Mouse (Mus musculus) erythroblast, embryonic 14.5 days (primary cell): ENCODE data around the gene Diaph2.

Experiments
- GATA1 ChIP-seq: IDR thresholded peaks from 2 replicates; pipeline ENCODE4 v1.6.1; 2012; ENCODE audit warnings: low read length, inconsistent platforms, mixed read lengths
- TAL1 ChIP-seq: IDR thresholded peaks from 3 replicates; pipeline ENCODE4 v1.6.1; 2012; ENCODE audit warnings: low read length, inconsistent platforms, mixed read lengths

DNA sequence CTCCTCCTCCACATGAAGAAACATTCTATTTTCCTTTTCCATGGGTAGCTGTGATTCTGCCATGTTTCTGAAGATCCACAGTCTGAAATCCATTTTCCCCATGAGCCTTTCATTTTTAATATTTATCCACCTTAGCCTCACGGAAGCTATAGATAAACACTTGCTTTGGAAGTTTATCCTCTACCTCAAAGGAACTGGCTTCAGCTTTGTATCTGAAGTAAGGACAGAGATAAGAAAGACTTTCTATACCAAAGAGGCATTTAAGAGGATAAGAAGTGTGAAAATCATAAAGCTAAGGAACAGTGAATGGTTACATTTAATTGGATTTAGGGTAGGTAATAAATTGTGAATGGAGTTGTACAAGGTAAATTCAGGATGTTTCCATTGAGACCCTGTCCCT, 480.5 kb downstream of the Diaph2 start:
- TF ChIP-seq GATA1, result no peak
- TF ChIP-seq TAL1, result no peak
